Mouse (Mus musculus) forebrain, embryonic 14.5 days (tissue): ENCODE data around the gene Nhej1. TPM values are rescaled to one million over a fixed set of nuclear protein-coding genes. Genes with fewer than 3 reads are reported as not detected.

ENCODE experiments used
- ATAC-seq: fragments of 200-750 bp; cut with Nextera tagmentation; 2 replicates; pipeline ENCODE4 v1.8.0; 2017; ENCODE audit warnings: mild to moderate bottlenecking, moderate library complexity
- DNase-seq: peaks from one replicate; pipeline ENCODE4 v3.0.0-alpha.2; 2015; ENCODE audit warnings: low spot score
- H3K27ac ChIP-seq: fragments of 300-500 bp; sonication (generic); 2 replicates; pipeline ENCODE4 v1.5.1; 2014; ENCODE audit warnings: low read depth, mild to moderate bottlenecking, control low read depth, low read length, moderate library complexity
- H3K27me3 ChIP-seq: fragments of 300-500 bp; sonication (generic); replicated peaks from 2 replicates; pipeline ENCODE4 v1.6.1; 2014; ENCODE audit warnings: low read length, control low read depth, mixed read lengths; ENCODE audit not compliant: control insufficient read depth, insufficient read depth
- H3K36me3 ChIP-seq: fragments of 300-500 bp; sonication (generic); 2 replicates; pipeline ENCODE4 v1.6.1; 2014; ENCODE audit warnings: low read length, control low read depth; ENCODE audit not compliant: control insufficient read depth, insufficient read depth
- H3K4me1 ChIP-seq: fragments of 300-500 bp; sonication (generic); 2 replicates; pipeline ENCODE4 v1.6.1; 2014; ENCODE audit warnings: antibody characterized with exemption, low read length, control low read depth; ENCODE audit not compliant: control insufficient read depth, insufficient read depth
- H3K4me2 ChIP-seq: fragments of 300-500 bp; sonication (generic); 2 replicates; pipeline ENCODE4 v1.6.1; 2014; ENCODE audit warnings: mild to moderate bottlenecking, control low read depth, low read length
- H3K4me3 ChIP-seq: fragments of 300-500 bp; sonication (generic); 2 replicates; pipeline ENCODE4 v1.5.1; 2014; ENCODE audit warnings: low read depth, low read length, control low read depth
- H3K9ac ChIP-seq: fragments of 300-500 bp; sonication (generic); 2 replicates; pipeline ENCODE4 v1.6.1; 2014; ENCODE audit warnings: mild to moderate bottlenecking, low read length, control low read depth, moderate library complexity
- H3K9me3 ChIP-seq: fragments of 300-500 bp; sonication (generic); replicated peaks from 2 replicates; pipeline ENCODE4 v1.6.1; 2016; ENCODE audit warnings: low read length, control low read depth, mixed read lengths; ENCODE audit not compliant: control insufficient read depth
- WGBS: fragments of 180-500 bp; shearing (Covaris S2); extraction: QIAGEN DNeasy Blood & Tissue Kit; methylation state at CpG from one replicate; pipeline ENCODE4 v1.1.7; 2014; 5-methylcytosine and 5-hydroxymethylcytosine counted together
- polyA plus RNA-seq: library from polyadenylated mRNA; unstranded; fragments of >200 nt; fragmentation: Nextera tagmentation; extraction: Ambion mirVana; gene quantifications from 2 replicates; pipeline ENCODE4 v1.2.1, GENCODE M21; 2014

Gene Nhej1
- polyA plus RNA-seq, 1 experiment from 2014 or later: 8.8 TPM

DNA sequence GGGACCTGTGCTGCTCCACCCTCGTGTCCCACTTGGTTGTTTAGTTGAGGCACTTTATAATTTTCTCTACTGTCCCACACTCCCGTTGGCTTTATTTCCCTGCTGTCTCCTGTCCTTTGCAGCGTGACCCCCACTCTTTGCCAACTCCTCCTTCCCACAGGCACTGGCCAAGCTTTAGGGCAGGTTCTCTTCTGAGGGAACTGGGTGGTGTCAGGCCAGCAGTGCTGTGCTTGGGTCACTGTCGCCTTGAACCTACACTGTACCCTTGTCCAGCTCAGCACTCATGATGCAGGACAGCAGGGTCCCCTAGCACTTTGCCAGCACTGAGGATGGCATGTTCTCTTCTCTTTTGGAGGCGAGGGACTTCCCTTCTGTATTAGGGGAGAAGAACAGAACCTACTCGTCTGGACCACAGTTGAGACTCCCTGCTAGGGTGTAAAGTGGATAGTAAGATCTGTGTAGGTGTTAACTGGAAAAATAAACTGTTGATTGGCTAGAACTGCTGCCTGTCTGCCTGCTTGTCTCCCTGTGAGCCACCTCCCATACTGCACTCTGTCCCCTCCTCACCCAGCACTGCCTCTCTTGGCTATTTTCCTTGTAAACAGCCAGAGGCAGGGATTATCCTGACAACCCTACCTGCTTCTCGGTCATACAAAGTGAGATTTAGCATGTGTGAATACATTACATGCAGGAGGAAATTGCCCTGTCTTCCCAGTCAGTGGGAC lies 22.6 kb upstream of the Nhej1 start:
- H3K36me3 ChIP-seq: peaks cover 51% of the 10 kb centered on the region
- DNase-seq (no peak), ATAC-seq (no peak)
- no peak overlapping the region for H3K4me3 ChIP-seq
- H3K4me1 ChIP-seq: peaks cover 11% of the 10 kb centered on the region
- WGBS: 83% methylated on average over 7 of the region's 7 CpGs
- H3K27ac ChIP-seq: no peak overlapping the region
- no peak overlapping the region for H3K4me2 ChIP-seq
- no peak overlapping the region for H3K9ac ChIP-seq
- no peaks in the 10 kb centered on the region for H3K27me3 ChIP-seq
- H3K9me3 ChIP-seq: no peaks in the 10 kb centered on the region

DNA sequence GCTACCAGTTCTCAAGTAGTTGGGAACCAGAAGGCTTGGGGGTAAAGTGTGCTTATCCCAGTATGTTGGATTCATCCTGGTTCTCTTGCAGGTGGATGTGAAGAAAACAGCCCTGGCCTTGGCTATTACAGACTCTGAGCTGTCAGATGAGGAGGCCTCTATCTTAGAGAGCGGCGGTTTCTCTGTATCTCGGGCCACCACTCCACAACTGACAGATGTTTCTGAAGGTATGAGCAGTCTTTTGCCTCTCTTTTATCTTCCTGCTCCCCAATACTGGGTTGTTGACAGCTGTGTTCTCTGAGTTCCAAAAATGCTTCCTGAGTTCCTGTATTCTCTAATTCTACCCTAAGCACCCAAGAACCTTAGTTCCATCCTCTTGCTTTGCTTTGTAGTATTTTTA lies 20.6 kb upstream of the Nhej1 start:
- H3K4me2 ChIP-seq: no peak overlapping the region
- ATAC-seq (no peak), DNase-seq (no peak)
- H3K4me1 ChIP-seq: peaks cover 16% of the 10 kb centered on the region
- 95% methylated on average over 3 of the region's 3 CpGs for WGBS
- H3K36me3 ChIP-seq: peaks cover 51% of the 10 kb centered on the region
- H3K9me3 ChIP-seq: no peaks in the 10 kb centered on the region
- H3K27me3 ChIP-seq: no peaks in the 10 kb centered on the region
- no peak overlapping the region for H3K9ac ChIP-seq
- no peak overlapping the region for H3K27ac ChIP-seq
- no peak overlapping the region for H3K4me3 ChIP-seq

DNA sequence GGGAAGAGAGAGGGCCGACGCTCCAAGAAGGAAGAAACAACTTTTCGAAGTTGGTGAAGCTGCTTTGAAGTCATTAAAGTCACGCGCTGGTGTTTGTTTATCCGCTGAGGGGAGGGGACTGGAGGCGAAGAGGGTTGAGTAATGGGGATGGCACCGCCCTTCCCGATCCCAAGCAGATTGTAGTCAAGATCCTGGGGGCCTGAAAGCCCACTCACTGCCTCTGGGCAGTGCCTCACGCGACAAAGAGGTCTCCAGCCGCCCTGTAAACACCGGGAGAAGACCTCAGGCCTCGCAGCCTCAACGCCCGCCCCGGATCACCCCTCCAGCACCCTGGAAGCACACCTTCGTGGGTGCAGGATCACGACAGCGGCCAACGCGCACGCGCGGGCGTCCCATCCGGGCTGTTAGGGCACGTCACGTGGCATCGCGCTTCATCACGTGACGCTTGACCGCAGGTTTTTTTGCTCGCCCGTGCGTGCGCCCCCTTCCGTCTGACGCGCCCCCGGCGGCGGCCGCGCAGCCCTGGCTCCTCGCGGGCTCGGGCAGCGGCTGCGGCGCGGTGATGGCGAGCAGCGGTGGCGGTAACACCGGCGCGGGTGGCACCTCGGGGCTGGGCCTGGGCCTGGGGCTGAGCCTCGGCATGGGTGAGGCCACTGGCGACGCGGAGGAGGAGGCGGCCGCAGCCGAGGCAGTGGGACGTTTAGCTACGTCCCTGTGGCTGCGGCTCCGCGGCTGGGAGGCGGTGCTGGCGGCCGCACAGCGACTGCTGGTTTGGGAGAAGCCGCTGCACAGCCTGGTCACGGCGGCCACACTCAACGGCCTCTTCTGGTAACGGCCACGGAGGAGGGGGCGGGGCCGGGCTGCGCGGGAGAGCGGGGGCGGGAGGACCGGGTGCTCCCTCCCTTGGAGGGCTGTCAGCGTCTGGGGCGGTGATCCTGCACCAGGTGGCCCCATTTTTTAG lies 17.6 kb upstream of the Nhej1 start, which contains the start of the genes Cnppd1 and Retreg2:
TSS of gene Cnppd1 (minus strand) at position 411 of the 961 bp plus-strand sequence.
TSS of gene Retreg2 (plus strand) at position 478 of the 961 bp plus-strand sequence.
- peak within 1 kb of the TSS; percentile 97 for H3K27ac ChIP-seq
- peak within 1 kb of the TSS; percentile 88 for H3K4me2 ChIP-seq
- DNase-seq (peak; percentile 97), ATAC-seq (peak; percentile 93)
- peaks cover 16% of the 10 kb centered on the region for H3K4me1 ChIP-seq
- H3K36me3 ChIP-seq: peaks cover 58% of the 10 kb centered on the region
- H3K9ac ChIP-seq: peak within 1 kb of the TSS; percentile 93
- H3K9me3 ChIP-seq: no peaks in the 10 kb centered on the region
- H3K27me3 ChIP-seq: no peaks in the 10 kb centered on the region
- peak within 1 kb of the TSS; percentile 87 for H3K4me3 ChIP-seq
- under 1% methylated on average over 79 of the region's 91 CpGs for WGBS

- peaks cover 58% of the 10 kb centered on the region for H3K36me3 ChIP-seq
- DNase-seq: peak; percentile 43
- H3K4me1 ChIP-seq: peaks cover 16% of the 10 kb centered on the region
- no peaks in the 10 kb centered on the region for H3K9me3 ChIP-seq
- peak overlapping the region; percentile 87 for H3K4me3 ChIP-seq
- H3K27ac ChIP-seq: peak overlapping the region; percentile 97; the same call in 1 of the 2 replicates
- peak overlapping the region; percentile 93 for H3K9ac ChIP-seq
- WGBS: under 1% methylated on average over 53 of the region's 53 CpGs
- H3K27me3 ChIP-seq: no peaks in the 10 kb centered on the region
- H3K4me2 ChIP-seq: peak overlapping the region; percentile 88
- ATAC-seq: 0 out of 2 replicates have a peak, but pooled peaks have one; percentile 6
Observed at GRCm38 (mm10) chr1:75141486-75142190, 16.6 kb upstream of the Nhej1 start.

DNA sequence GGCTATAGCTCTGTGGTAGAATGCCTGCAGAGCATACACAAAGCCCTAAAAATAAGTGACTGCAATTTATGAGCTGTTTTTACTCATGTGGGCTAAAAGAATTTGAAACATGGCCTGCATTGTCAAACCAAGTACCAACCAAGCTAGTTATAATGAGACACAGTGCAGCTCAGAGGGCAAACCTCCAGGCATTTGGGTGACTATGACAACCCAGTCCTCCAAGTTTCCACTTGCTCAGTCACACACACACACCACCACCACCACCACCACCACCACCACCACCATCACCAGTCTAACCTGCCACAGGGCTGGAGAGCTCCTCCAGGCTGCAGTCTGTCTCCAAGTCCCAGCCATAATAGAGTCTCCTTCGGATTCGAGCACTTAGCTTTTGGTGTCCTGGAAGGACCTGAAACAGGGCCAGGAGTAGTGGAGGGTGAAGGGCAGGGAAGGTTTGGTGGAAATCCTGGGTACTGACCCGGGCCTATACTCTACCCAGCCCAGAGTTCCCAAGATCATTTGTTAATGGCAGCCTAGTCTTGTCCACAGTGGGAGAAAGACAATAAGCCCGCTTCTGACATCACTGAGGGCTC lies 15.7 kb upstream of the Nhej1 start:
- Histone ChIP-seq H3K4me1 (peaks cover 16% of the 10 kb centered on the region), H3K27me3 (no peaks in the 10 kb centered on the region), H3K4me3 (peak overlapping the region; percentile 87), H3K9ac (peak overlapping the region; percentile 93), H3K9me3 (no peaks in the 10 kb centered on the region), H3K36me3 (peaks cover 58% of the 10 kb centered on the region), H3K4me2 (peak overlapping the region; percentile 88), H3K27ac (no peak overlapping the region)
- ATAC-seq (no peak), DNase-seq (no peak)
- WGBS: 72% methylated on average over 4 of the region's 4 CpGs

DNA sequence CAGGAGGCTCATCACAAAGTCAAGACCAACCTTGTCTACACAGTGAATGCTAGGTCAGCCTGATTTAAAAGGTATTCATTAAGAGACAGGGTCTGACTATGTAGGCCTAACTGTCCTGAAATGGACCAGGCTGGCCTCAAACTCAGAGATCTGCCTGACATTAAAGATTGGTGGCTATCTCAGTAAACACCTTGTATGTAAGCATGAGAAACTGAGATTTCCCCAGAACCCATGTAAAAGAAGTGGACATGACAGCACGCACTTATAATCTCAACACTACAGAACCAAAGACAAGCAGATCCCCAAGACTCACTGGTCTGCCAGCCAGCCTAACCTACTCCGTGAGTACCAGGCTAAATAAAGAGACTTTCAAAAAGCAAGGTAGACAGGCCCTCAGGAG lies 13.4 kb upstream of the Nhej1 start:
- Histone ChIP-seq H3K27me3 (no peaks in the 10 kb centered on the region), H3K9ac (no peak overlapping the region), H3K4me1 (peaks cover 6% of the 10 kb centered on the region), H3K4me3 (no peak overlapping the region), H3K27ac (no peak overlapping the region), H3K4me2 (no peak overlapping the region), H3K9me3 (no peaks in the 10 kb centered on the region), H3K36me3 (peaks cover 46% of the 10 kb centered on the region)
- no peak for ATAC-seq
- WGBS: 94% methylated on average over 2 of the region's 2 CpGs
- DNase-seq: no peak

- Histone ChIP-seq H3K9me3 (no peaks in the 10 kb centered on the region), H3K4me3 (no peak overlapping the region), H3K9ac (no peak overlapping the region), H3K27ac (no peak overlapping the region), H3K27me3 (no peaks in the 10 kb centered on the region), H3K4me2 (no peak overlapping the region), H3K36me3 (peaks cover 46% of the 10 kb centered on the region), H3K4me1 (peaks cover 6% of the 10 kb centered on the region)
- DNase-seq: no peak
- WGBS: 92% methylated on average over 3 of the region's 3 CpGs
- ATAC-seq: no peak
Observed at GRCm38 (mm10) chr1:75136730-75137129, 11.7 kb upstream of the Nhej1 start.

- no peak overlapping the region for H3K9ac ChIP-seq
- 89% methylated on average over 6 of the region's 6 CpGs for WGBS
- no peak overlapping the region for H3K4me2 ChIP-seq
- H3K4me1 ChIP-seq: peaks cover 6% of the 10 kb centered on the region
- H3K27ac ChIP-seq: no peak overlapping the region
- H3K4me3 ChIP-seq: no peak overlapping the region
- DNase-seq: no peak
- no peaks in the 10 kb centered on the region for H3K27me3 ChIP-seq
- peaks cover 46% of the 10 kb centered on the region for H3K36me3 ChIP-seq
- no peaks in the 10 kb centered on the region for H3K9me3 ChIP-seq
- no peak for ATAC-seq
Observed at GRCm38 (mm10) chr1:75136293-75136692, 11.3 kb upstream of the Nhej1 start.
